Mouse (Mus musculus) embryonic facial prominence, embryonic 13.5 days (tissue): ENCODE data around the gene H6pd. TPM values are rescaled to one million over a fixed set of nuclear protein-coding genes. Genes with fewer than 3 reads are reported as not detected.

ENCODE experiments used
- ATAC-seq: fragments of 200-750 bp; cut with Nextera tagmentation; 2 replicates; pipeline ENCODE4 v1.8.0; 2017; ENCODE audit warnings: low read depth; ENCODE audit not compliant: insufficient number of reproducible peaks, insufficient read depth, low FRiP score, low TSS enrichment
- H3K27ac ChIP-seq: fragments of 300-500 bp; sonication (generic); 2 replicates; pipeline ENCODE4 v1.5.1; 2015; ENCODE audit warnings: moderate library complexity, mild to moderate bottlenecking, inconsistent platforms
- H3K27me3 ChIP-seq: fragments of 300-500 bp; sonication (generic); 2 replicates; pipeline ENCODE4 v1.6.1; 2015; ENCODE audit warnings: mild to moderate bottlenecking, inconsistent platforms
- H3K36me3 ChIP-seq: fragments of 300-500 bp; sonication (generic); 2 replicates; pipeline ENCODE4 v1.6.1; 2015; ENCODE audit warnings: mild to moderate bottlenecking, inconsistent platforms
- H3K4me1 ChIP-seq: fragments of 300-500 bp; sonication (generic); 2 replicates; pipeline ENCODE4 v1.6.1; 2015; ENCODE audit warnings: inconsistent platforms
- H3K4me2 ChIP-seq: fragments of 300-500 bp; sonication (generic); 2 replicates; pipeline ENCODE4 v1.6.1; 2015; ENCODE audit warnings: moderate library complexity, mild to moderate bottlenecking, inconsistent platforms
- H3K4me3 ChIP-seq: fragments of 300-500 bp; sonication (generic); 2 replicates; pipeline ENCODE4 v1.5.1; 2015; ENCODE audit warnings: mild to moderate bottlenecking, inconsistent platforms
- H3K9ac ChIP-seq: fragments of 300-500 bp; sonication (generic); 2 replicates; pipeline ENCODE4 v1.6.1; 2015; ENCODE audit warnings: mild to moderate bottlenecking, inconsistent platforms
- H3K9me3 ChIP-seq: fragments of 300-500 bp; sonication (generic); 2 replicates; pipeline ENCODE4 v1.6.1; 2016; ENCODE audit warnings: inconsistent platforms
- WGBS: fragments of 180-500 bp; shearing (Covaris S2); methylation state at CpG from one replicate; pipeline ENCODE4 v1.1.7; 2015; ENCODE audit warnings: mixed read lengths; 5-methylcytosine and 5-hydroxymethylcytosine counted together
- polyA plus RNA-seq: library from polyadenylated mRNA; unstranded; fragments of >200 nt; fragmentation: Nextera tagmentation; extraction: Ambion mirVana; gene quantifications from 2 replicates; pipeline ENCODE4 v1.2.1, GENCODE M21; 2015

H6pd gene
- polyA plus RNA-seq, 1 experiment from 2014 or later: 7.0 TPM

- no peaks in the 10 kb centered on the region for H3K27me3 ChIP-seq
- H3K27ac ChIP-seq: no peak overlapping the region
- no peak for ATAC-seq
- H3K9ac ChIP-seq: no peak overlapping the region
- no peak overlapping the region for H3K4me3 ChIP-seq
- H3K36me3 ChIP-seq: no peaks in the 10 kb centered on the region
- H3K4me2 ChIP-seq: no peak overlapping the region
- no peaks in the 10 kb centered on the region for H3K9me3 ChIP-seq
- WGBS: 68% methylated on average over 7 of the region's 7 CpGs
- H3K4me1 ChIP-seq: peaks cover 7% of the 10 kb centered on the region
These were observed 6.6 kb upstream of the H6pd start for GRCm38 (mm10) chr4:150015436-150015835.

GRCm38 (mm10) chr4:150014378-150015091 lies 5.7 kb upstream of the H6pd start:
- no peak for ATAC-seq
- H3K9ac ChIP-seq: no peak overlapping the region
- no peak overlapping the region for H3K27ac ChIP-seq
- H3K4me3 ChIP-seq: no peak overlapping the region
- peaks cover 7% of the 10 kb centered on the region for H3K4me1 ChIP-seq
- H3K4me2 ChIP-seq: no peak overlapping the region
- no peaks in the 10 kb centered on the region for H3K9me3 ChIP-seq
- H3K27me3 ChIP-seq: no peaks in the 10 kb centered on the region
- H3K36me3 ChIP-seq: no peaks in the 10 kb centered on the region
- 89% methylated on average over 4 of the region's 4 CpGs for WGBS

- Histone ChIP-seq H3K27ac (no peak overlapping the region), H3K4me3 (no peak overlapping the region), H3K9ac (no peak overlapping the region), H3K27me3 (no peaks in the 10 kb centered on the region), H3K4me2 (no peak overlapping the region), H3K4me1 (peaks cover 11% of the 10 kb centered on the region), H3K9me3 (no peaks in the 10 kb centered on the region), H3K36me3 (no peaks in the 10 kb centered on the region)
- WGBS: 87% methylated on average over 5 of the region's 5 CpGs
- ATAC-seq: no peak
These were observed 5.0 kb upstream of the H6pd start for GRCm38 (mm10) chr4:150013805-150014204.

- no peaks in the 10 kb centered on the region for H3K27me3 ChIP-seq
- no peaks in the 10 kb centered on the region for H3K36me3 ChIP-seq
- H3K9ac ChIP-seq: no peak overlapping the region
- H3K9me3 ChIP-seq: no peaks in the 10 kb centered on the region
- no peak overlapping the region for H3K4me2 ChIP-seq
- ATAC-seq: no peak
- 84% methylated on average over 8 of the region's 8 CpGs for WGBS
- H3K27ac ChIP-seq: no peak overlapping the region
- no peak overlapping the region for H3K4me3 ChIP-seq
- peaks cover 11% of the 10 kb centered on the region for H3K4me1 ChIP-seq
These were observed 4.4 kb upstream of the H6pd start for GRCm38 (mm10) chr4:150013186-150013690.

- Histone ChIP-seq H3K4me2 (no peak overlapping the region), H3K4me1 (peaks cover 19% of the 10 kb centered on the region), H3K9me3 (no peaks in the 10 kb centered on the region), H3K9ac (no peak overlapping the region), H3K4me3 (no peak overlapping the region), H3K36me3 (no peaks in the 10 kb centered on the region), H3K27ac (no peak overlapping the region), H3K27me3 (no peaks in the 10 kb centered on the region)
- WGBS: 61% methylated on average over 4 of the region's 4 CpGs
- ATAC-seq: no peak
These were observed 3.5 kb upstream of the H6pd start for GRCm38 (mm10) chr4:150012322-150012723.

- no peak for ATAC-seq
- Histone ChIP-seq H3K27ac (no peak overlapping the region), H3K4me3 (no peak overlapping the region), H3K4me1 (peaks cover 19% of the 10 kb centered on the region), H3K9ac (no peak overlapping the region), H3K9me3 (no peaks in the 10 kb centered on the region), H3K36me3 (no peaks in the 10 kb centered on the region), H3K27me3 (no peaks in the 10 kb centered on the region), H3K4me2 (no peak overlapping the region)
- 42% methylated on average over 10 of the region's 10 CpGs for WGBS
These were observed 2.9 kb upstream of the H6pd start for GRCm38 (mm10) chr4:150011564-150012321.

GRCm38 (mm10) chr4:150010054-150010730 lies 1.4 kb upstream of the H6pd start:
- ATAC-seq: no peak
- Histone ChIP-seq H3K4me3 (no peak overlapping the region), H3K9me3 (no peaks in the 10 kb centered on the region), H3K4me2 (no peak overlapping the region), H3K9ac (no peak overlapping the region), H3K27ac (no peak overlapping the region), H3K36me3 (no peaks in the 10 kb centered on the region), H3K27me3 (no peaks in the 10 kb centered on the region), H3K4me1 (peaks cover 19% of the 10 kb centered on the region)
- WGBS: 81% methylated on average over 6 of the region's 6 CpGs

GRCm38 (mm10) chr4:150009587-150009930 lies 736 bp upstream of the H6pd start:
- Histone ChIP-seq H3K9me3 (no peaks in the 10 kb centered on the region), H3K9ac (no peak overlapping the region), H3K27ac (no peak overlapping the region), H3K4me2 (peak overlapping the region; percentile 74; the same call in 1 of the 2 replicates), H3K36me3 (no peaks in the 10 kb centered on the region), H3K27me3 (no peaks in the 10 kb centered on the region), H3K4me3 (peak overlapping the region; percentile 75; the same call in 1 of the 2 replicates), H3K4me1 (peaks cover 19% of the 10 kb centered on the region)
- ATAC-seq: no peak
- 80% methylated on average over 6 of the region's 6 CpGs for WGBS

- Histone ChIP-seq H3K9ac (peak overlapping the region; percentile 89), H3K36me3 (no peaks in the 10 kb centered on the region), H3K27me3 (no peaks in the 10 kb centered on the region), H3K4me1 (peaks cover 19% of the 10 kb centered on the region), H3K27ac (peak overlapping the region; percentile 88), H3K4me3 (peak overlapping the region; percentile 75), H3K4me2 (peak overlapping the region; percentile 74), H3K9me3 (no peaks in the 10 kb centered on the region)
- under 1% methylated on average over 42 of the region's 42 CpGs for WGBS
- ATAC-seq: peak; percentile 85
These were observed 434 bp downstream of the H6pd start for GRCm38 (mm10) chr4:150008325-150008852.

GRCm38 (mm10) chr4:150007444-150007843 lies 1.4 kb downstream of the H6pd start:
- H3K9ac ChIP-seq: no peak overlapping the region
- H3K9me3 ChIP-seq: no peaks in the 10 kb centered on the region
- H3K36me3 ChIP-seq: no peaks in the 10 kb centered on the region
- 88% methylated on average over 3 of the region's 3 CpGs for WGBS
- H3K27ac ChIP-seq: no peak overlapping the region
- no peak overlapping the region for H3K4me3 ChIP-seq
- H3K4me1 ChIP-seq: peaks cover 19% of the 10 kb centered on the region
- no peak for ATAC-seq
- peak overlapping the region; percentile 74; the same call in 1 of the 2 replicates for H3K4me2 ChIP-seq
- H3K27me3 ChIP-seq: no peaks in the 10 kb centered on the region

- Histone ChIP-seq H3K4me1 (peaks cover 21% of the 10 kb centered on the region), H3K9ac (no peak overlapping the region), H3K9me3 (no peaks in the 10 kb centered on the region), H3K36me3 (no peaks in the 10 kb centered on the region), H3K4me3 (no peak overlapping the region), H3K27ac (no peak overlapping the region), H3K27me3 (no peaks in the 10 kb centered on the region), H3K4me2 (no peak overlapping the region)
- WGBS: 74% methylated on average over 8 of the region's 8 CpGs
- no peak for ATAC-seq
These were observed 1.8 kb downstream of the H6pd start for GRCm38 (mm10) chr4:150006991-150007390.
